Mouse (Mus musculus): ENCODE results near the gene Gapvd1.

DNA sequence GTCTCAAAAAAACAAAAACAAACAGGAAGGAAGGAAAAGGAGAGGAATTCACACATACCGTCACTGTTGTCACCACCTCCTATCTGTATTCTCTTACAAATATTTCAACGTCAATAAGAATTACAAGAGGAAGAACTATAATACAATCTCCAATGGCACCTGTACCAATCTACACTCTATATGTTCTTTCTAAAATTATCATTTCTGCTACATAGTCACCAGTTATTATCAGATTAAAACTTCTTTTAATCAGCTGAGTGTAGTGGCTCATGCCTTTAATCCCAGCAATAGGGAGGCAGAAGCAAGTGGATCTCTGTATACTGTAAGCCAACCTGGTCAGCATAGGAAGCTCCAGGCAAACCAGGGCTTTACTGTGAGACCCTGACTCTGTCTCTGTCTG lies 4.8 kb downstream of the Gapvd1 start:
- no peak for TF ChIP-seq CTCF (IDR thresholded peaks at IDR 0.05; ENCODE audit: control insufficient read depth, insufficient read depth, low read length)
- no peak for TF ChIP-seq POLR2A (IDR thresholded peaks at IDR 0.05; ENCODE audit: borderline replicate concordance, control insufficient read depth, low read depth, low read length)
